Mouse (Mus musculus) regulatory T cell (primary cell): ENCODE results near the gene Abraxas1.

ENCODE experiments used
- in situ Hi-C: fragments of 300-600 bp; cut with MboI, MseI; formaldehyde crosslinking; loops from one replicate; pipeline ENCODE4 v1.15.1; 2025; ENCODE audit warnings: high pct_unique_total_duplicates

Gene Abraxas1

GRCm38 (mm10) chr5:100822826-100823225, 2.1 kb upstream of the Abraxas1 start:
- in situ Hi-C loops: loop anchor here (5.0 kb wide), 1 partner anchor 94 kb away; no protein-coding TSS in a partner anchor

- in situ Hi-C loops: loop anchor here (5.0 kb wide), 1 partner anchor 96 kb away; no protein-coding TSS in a partner anchor
Measured at GRCm38 (mm10) chr5:100821375-100821774, 610 bp upstream of the Abraxas1 start.

- in situ Hi-C loops: loop anchor here (5.0 kb wide), 1 partner anchor 97 kb away; no protein-coding TSS in a partner anchor
Measured at GRCm38 (mm10) chr5:100819568-100820480, 941 bp downstream of the Abraxas1 start.

- in situ Hi-C loops: no loop called here
Measured at GRCm38 (mm10) chr5:100818341-100818740, 2.4 kb downstream of the Abraxas1 start.

- in situ Hi-C loops: loop anchor here (10.0 kb wide), 1 partner anchor 124 kb away; the partner anchor contains the start of gene Coq2
Measured at GRCm38 (mm10) chr5:100798165-100798860, 22.5 kb downstream of the Abraxas1 start, which contains the start of the genes Helq and Mrps18c. Gene Helq (minus strand): TSS chr5:100798598. Gene Mrps18c (plus strand): TSS chr5:100798627.

- in situ Hi-C loops: loop anchor here (10.0 kb wide), 1 partner anchor 119 kb away; the partner anchor contains the start of gene Coq2
Measured at GRCm38 (mm10) chr5:100794084-100794483, 26.7 kb downstream of the Abraxas1 start.

GRCm38 (mm10) chr5:100792261-100792660, 28.5 kb downstream of the Abraxas1 start:
- in situ Hi-C loops: loop anchor here (10.0 kb wide), 1 partner anchor 117 kb away; the partner anchor contains the start of gene Coq2

GRCm38 (mm10) chr5:100787527-100787926, 33.2 kb downstream of the Abraxas1 start:
- in situ Hi-C loops: no loop called here

GRCm38 (mm10) chr5:100779002-100779401, 41.8 kb downstream of the Abraxas1 start:
- in situ Hi-C loops: no loop called here

- in situ Hi-C loops: no loop called here
Measured at GRCm38 (mm10) chr5:100776900-100777299, 43.9 kb downstream of the Abraxas1 start.

- in situ Hi-C loops: no loop called here
Measured at GRCm38 (mm10) chr5:100775778-100776404, 44.9 kb downstream of the Abraxas1 start.

GRCm38 (mm10) chr5:100771575-100771974, 49.2 kb downstream of the Abraxas1 start:
- in situ Hi-C loops: no loop called here

- in situ Hi-C loops: no loop called here
Measured at GRCm38 (mm10) chr5:100766026-100766425, 54.7 kb downstream of the Abraxas1 start.

- in situ Hi-C loops: no loop called here
Measured at GRCm38 (mm10) chr5:100761736-100762135, 59.0 kb downstream of the Abraxas1 start.

GRCm38 (mm10) chr5:100760049-100760663, 60.6 kb downstream of the Abraxas1 start:
- in situ Hi-C loops: no loop called here

- in situ Hi-C loops: no loop called here
Measured at GRCm38 (mm10) chr5:100758121-100758520, 62.6 kb downstream of the Abraxas1 start.
